Mouse (Mus musculus) bone marrow macrophage, adult 2 months (primary cell): Measurements from ENCODE around the gene Zbtb22.

Source experiments
- CTCF ChIP-seq: IDR thresholded peaks from 2 replicates; pipeline ENCODE4 v1.5.1; 2012; ENCODE audit warnings: low read depth, mild to moderate bottlenecking, low read length, moderate library complexity
- POLR2A ChIP-seq: IDR thresholded peaks from 2 replicates; pipeline ENCODE4 v1.6.1; 2012; ENCODE audit warnings: mild to moderate bottlenecking, low read depth, low read length, borderline replicate concordance

DNA sequence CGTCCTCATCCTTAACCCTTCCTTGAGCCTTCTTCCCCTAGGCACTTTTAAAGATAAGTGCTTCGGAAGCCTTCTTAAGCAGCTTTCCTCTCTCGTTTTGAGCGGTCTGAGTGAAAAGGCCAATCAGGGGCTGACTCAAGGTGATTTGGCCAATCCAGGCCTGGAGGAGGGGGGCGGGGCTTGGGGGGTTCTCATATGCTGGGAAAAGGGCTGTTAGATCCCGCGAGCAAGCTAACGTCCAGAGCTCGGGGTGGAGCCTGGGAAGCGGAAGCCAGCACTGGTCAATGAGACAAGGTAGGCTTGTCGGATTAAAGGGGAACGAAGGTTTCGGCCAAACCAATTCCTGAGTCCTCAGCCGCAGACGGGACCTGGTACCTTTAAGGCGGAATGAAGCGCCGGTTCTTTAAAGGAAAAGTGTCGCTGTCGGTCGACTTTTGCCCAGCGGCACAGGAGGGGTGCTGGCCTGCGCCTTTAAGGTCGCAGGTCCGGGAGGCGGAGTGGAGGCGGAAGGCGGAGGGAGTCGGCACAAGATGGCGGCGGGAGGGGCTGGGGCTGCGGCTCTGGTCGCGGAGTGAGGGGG lies at the start of gene Zbtb22, which contains the start of gene Tapbp:
- TF ChIP-seq CTCF (no peak), POLR2A (no peak)
